Mouse (Mus musculus) limb, embryonic 12.5 days (tissue): ENCODE results near the gene Ppp1r14c. TPM values are rescaled to one million over a fixed set of nuclear protein-coding genes. Genes with fewer than 3 reads are reported as not detected.

Experiments used
- ATAC-seq: fragments of 200-750 bp; cut with Nextera tagmentation; 2 replicates; pipeline ENCODE4 v1.8.0; 2017; ENCODE audit warnings: low read depth, moderate TSS enrichment; ENCODE audit not compliant: insufficient number of reproducible peaks, insufficient read depth, low FRiP score, low TSS enrichment
- H3K27ac ChIP-seq: fragments of 300-500 bp; sonication (generic); 2 replicates; pipeline ENCODE4 v1.5.1; 2016; ENCODE audit warnings: mild to moderate bottlenecking, moderate library complexity
- H3K27me3 ChIP-seq: fragments of 300-500 bp; sonication (generic); 2 replicates; pipeline ENCODE4 v1.6.1; 2016; ENCODE audit warnings: mild to moderate bottlenecking, moderate library complexity
- H3K36me3 ChIP-seq: fragments of 300-500 bp; sonication (generic); 2 replicates; pipeline ENCODE4 v1.6.1; 2016; ENCODE audit warnings: mild to moderate bottlenecking, moderate library complexity
- H3K4me1 ChIP-seq: fragments of 300-500 bp; sonication (generic); replicated peaks from 2 replicates; pipeline ENCODE4 v1.6.1; 2016
- H3K4me2 ChIP-seq: fragments of 300-500 bp; sonication (generic); 2 replicates; pipeline ENCODE4 v1.6.1; 2016; ENCODE audit warnings: mild to moderate bottlenecking, moderate library complexity
- H3K4me3 ChIP-seq: fragments of 300-500 bp; sonication (generic); replicated peaks from 2 replicates; pipeline ENCODE4 v1.5.1; 2016; ENCODE audit warnings: mild to moderate bottlenecking
- H3K9ac ChIP-seq: fragments of 300-500 bp; sonication (generic); replicated peaks from 2 replicates; pipeline ENCODE4 v1.6.1; 2016; ENCODE audit warnings: mild to moderate bottlenecking, moderate library complexity
- H3K9me3 ChIP-seq: fragments of 300-500 bp; sonication (generic); 2 replicates; pipeline ENCODE4 v1.6.1; 2016; ENCODE audit warnings: mild to moderate bottlenecking, moderate library complexity
- WGBS: fragments of 180-500 bp; shearing (Covaris S2); methylation state at CpG from one replicate; pipeline ENCODE4 v1.1.7; 2016; 5-methylcytosine and 5-hydroxymethylcytosine counted together
- microRNA-seq: library from miRNA; unstranded; fragments of <30 nt; microRNA quantifications from one replicate; pipeline ENCODE4, GENCODE M21; 2017
- polyA plus RNA-seq: library from polyadenylated mRNA; unstranded; fragments of >200 nt; fragmentation: Nextera tagmentation; extraction: Ambion mirVana; gene quantifications from 2 replicates; pipeline ENCODE4 v1.2.1, GENCODE M21; 2016

The Ppp1r14c gene
- polyA plus RNA-seq, 1 experiment from 2014 or later, result 4.1 TPM

DNA sequence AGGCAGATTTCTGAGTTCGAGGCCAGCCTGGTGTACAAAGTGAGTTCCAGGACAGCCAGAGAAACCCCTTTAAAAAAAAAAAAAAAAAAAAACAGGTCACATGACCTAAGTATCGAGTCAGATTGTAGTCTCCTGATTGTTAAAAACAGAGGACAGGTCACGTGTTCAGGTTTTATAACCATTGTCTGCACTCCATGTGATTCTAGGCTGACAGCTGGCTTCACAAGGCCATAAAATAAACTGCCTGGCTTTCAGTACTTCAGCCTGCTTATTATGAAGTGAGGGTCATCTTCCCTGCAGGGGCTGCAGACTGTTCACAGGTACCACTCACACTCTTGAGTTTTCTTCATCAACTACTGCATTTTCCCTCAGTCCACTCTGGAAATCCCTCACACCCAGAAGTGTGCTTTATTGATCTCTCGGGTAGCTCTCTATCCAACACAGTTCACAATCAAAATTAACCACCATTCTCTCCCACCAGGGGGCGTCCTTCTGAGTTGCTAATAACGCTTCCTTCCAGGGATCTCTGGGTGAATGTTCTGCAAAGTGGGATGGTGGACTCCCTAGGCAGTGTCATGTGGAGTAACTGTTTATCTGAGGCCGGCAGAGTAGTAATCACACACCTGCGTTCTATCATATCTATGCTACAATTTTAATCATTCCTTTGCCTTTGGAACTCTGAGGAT is 146.9 kb downstream of the Ppp1r14c start:
- no peak overlapping the region for H3K27ac ChIP-seq
- peaks cover 31% of the 10 kb centered on the region for H3K4me1 ChIP-seq
- no peak overlapping the region for H3K4me2 ChIP-seq
- H3K36me3 ChIP-seq, result no peaks in the 10 kb centered on the region
- no peaks in the 10 kb centered on the region for H3K9me3 ChIP-seq
- 66% methylated on average over 8 of the region's 8 CpGs for WGBS
- ATAC-seq, result no peak
- H3K9ac ChIP-seq, result no peak overlapping the region
- no peaks in the 10 kb centered on the region for H3K27me3 ChIP-seq
- no peak overlapping the region for H3K4me3 ChIP-seq

DNA sequence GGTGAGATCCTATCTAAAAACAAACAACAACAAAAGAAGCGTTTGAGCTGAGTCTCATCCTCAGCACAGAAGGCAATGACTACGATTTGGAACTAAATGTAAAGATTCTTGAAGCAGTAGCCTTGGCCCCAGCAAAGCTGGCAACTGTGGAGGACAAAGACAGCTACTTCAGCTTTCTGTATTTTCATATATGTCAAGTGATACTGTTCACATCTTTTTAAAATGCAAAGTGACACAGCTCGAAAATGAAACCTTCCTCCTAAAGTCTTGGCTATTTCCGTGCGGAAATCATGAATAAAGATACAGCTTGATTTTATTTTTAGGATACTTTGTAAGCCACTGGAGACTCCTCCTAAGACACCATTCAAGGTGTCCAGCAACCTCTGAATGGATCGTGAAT is 148.1 kb downstream of the Ppp1r14c start:
- 77% methylated on average over 6 of the region's 6 CpGs for WGBS
- Histone ChIP-seq H3K27ac (no peak overlapping the region), H3K4me3 (no peak overlapping the region), H3K27me3 (no peaks in the 10 kb centered on the region), H3K9ac (no peak overlapping the region), H3K4me1 (peaks cover 21% of the 10 kb centered on the region; the same call in 1 of the 2 replicates), H3K36me3 (no peaks in the 10 kb centered on the region), H3K4me2 (no peak overlapping the region), H3K9me3 (no peaks in the 10 kb centered on the region)
- ATAC-seq, result no peak

Small RNA genes within 50 kb of the gene (microRNA-seq; reads per million reads assigned to microRNA genes)
- gene Gm24482, result not detected

Other genes starting within 250 kb of the Ppp1r14c start
- 0.32 TPM in 1 of 2 replicates, not detected in the other for gene H60c, start 98.3 kb upstream of the Ppp1r14c start, polyA plus RNA-seq
- gene Iyd, start 174.2 kb downstream of the Ppp1r14c start, polyA plus RNA-seq, result not detected in 2 replicates